Mouse (Mus musculus) spleen, adult 2 months (tissue): ENCODE measurements around the gene Zfp719.

Source experiments
- CTCF ChIP-seq: fragments of 200-500 bp; IDR thresholded peaks from 2 replicates; pipeline ENCODE4 v1.5.1; 2011; ENCODE audit warnings: mild to moderate bottlenecking, inconsistent platforms; ENCODE audit not compliant: insufficient read depth, insufficient read length, insufficient replicate concordance; ENCODE audit errors: extremely low read depth
- POLR2A ChIP-seq: fragments of 200-500 bp; IDR thresholded peaks from 2 replicates; pipeline ENCODE4 v1.6.1; 2011; ENCODE audit warnings: low read depth, low read length, inconsistent platforms

GRCm38 (mm10) chr7:43608316-43608824, 29.0 kb downstream of the Zfp719 start:
- no peak for TF ChIP-seq POLR2A
- no peak for TF ChIP-seq CTCF
